Mouse (Mus musculus) erythroblast, embryonic 14.5 days (primary cell): Measurements from ENCODE around the gene Klrg1.

Experiments
- GATA1 ChIP-seq: IDR thresholded peaks from 2 replicates; pipeline ENCODE4 v1.6.1; 2012; ENCODE audit warnings: low read length, inconsistent platforms, mixed read lengths
- TAL1 ChIP-seq: IDR thresholded peaks from 3 replicates; pipeline ENCODE4 v1.6.1; 2012; ENCODE audit warnings: low read length, inconsistent platforms, mixed read lengths

DNA sequence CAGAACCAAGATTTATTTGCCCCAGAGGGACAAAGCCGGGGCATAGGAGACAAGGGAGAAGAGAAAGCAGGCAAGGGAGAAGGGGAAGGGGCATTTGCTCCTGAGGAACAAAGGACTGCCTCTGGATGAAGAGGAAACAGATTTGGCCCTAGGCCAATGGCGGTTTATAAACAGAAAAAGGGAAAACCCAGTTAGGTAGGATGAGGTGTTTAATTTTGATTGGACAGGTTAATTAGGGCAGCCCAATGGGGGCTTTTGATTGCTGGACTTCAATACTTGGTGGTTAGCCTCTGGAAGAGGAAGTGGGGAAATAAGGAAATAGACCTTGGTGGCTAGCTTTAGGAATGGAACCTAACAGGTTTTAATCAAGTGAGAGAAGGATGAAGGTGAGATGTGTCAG is 9.5 kb upstream of the Klrg1 start:
- no peak for TF ChIP-seq TAL1
- no peak for TF ChIP-seq GATA1
